Mouse (Mus musculus): ENCODE measurements around the gene Ccdc88c.

Ccdc88c gene

GRCm38 (mm10) chr12:101028954-101029731, at the start of gene Ccdc88c:
Ccdc88c (minus strand) TSS chr12:101029056.
- peak; percentile 92 to 96 for DNase-seq (ENCODE audit: low spot score in 2 of 2)

- no peak for DNase-seq (ENCODE audit: low spot score in 2 of 2)
Observed at GRCm38 (mm10) chr12:101077955-101078354, 49.1 kb upstream of the Ccdc88c start.

GRCm38 (mm10) chr12:101075433-101075832, 46.6 kb upstream of the Ccdc88c start:
- DNase-seq (ENCODE audit: low spot score in 2 of 2) = no peak

GRCm38 (mm10) chr12:101074821-101075429, 46.1 kb upstream of the Ccdc88c start:
- DNase-seq (ENCODE audit: low spot score in 2 of 2) = no peak

GRCm38 (mm10) chr12:101069813-101070212, 41.0 kb upstream of the Ccdc88c start:
- DNase-seq (ENCODE audit: low spot score in 2 of 2) = no peak

GRCm38 (mm10) chr12:101066329-101066728, 37.5 kb upstream of the Ccdc88c start:
- DNase-seq (ENCODE audit: low spot score in 2 of 2) = no peak

GRCm38 (mm10) chr12:101039956-101040355, 11.1 kb upstream of the Ccdc88c start:
- DNase-seq (ENCODE audit: low spot score in 2 of 2) = no peak

- peak; percentile 38 to 76 for DNase-seq (ENCODE audit: low spot score in 2 of 2)
Observed at GRCm38 (mm10) chr12:101028247-101028953, 456 bp downstream of the Ccdc88c start.

GRCm38 (mm10) chr12:101027451-101028246, 1.2 kb downstream of the Ccdc88c start:
- DNase-seq (ENCODE audit: low spot score in 2 of 2) = peak; percentile 48 to 78

- DNase-seq (ENCODE audit: low spot score in 2 of 2) = peak in 1 of 2 experiments; percentile 64
Observed at GRCm38 (mm10) chr12:101026946-101027345, 1.9 kb downstream of the Ccdc88c start.

GRCm38 (mm10) chr12:101026518-101026917, 2.3 kb downstream of the Ccdc88c start:
- DNase-seq (ENCODE audit: low spot score in 2 of 2) = peak; percentile 30 to 68

GRCm38 (mm10) chr12:101026025-101026424, 2.8 kb downstream of the Ccdc88c start:
- DNase-seq (ENCODE audit: low spot score in 2 of 2) = peak in 1 of 2 experiments; percentile 51

GRCm38 (mm10) chr12:101025379-101025778, 3.5 kb downstream of the Ccdc88c start:
- DNase-seq (ENCODE audit: low spot score in 2 of 2) = peak; percentile 63 to 73

- DNase-seq (ENCODE audit: low spot score in 2 of 2) = peak in 1 of 2 experiments; percentile 58
Observed at GRCm38 (mm10) chr12:101024824-101025223, 4.0 kb downstream of the Ccdc88c start.

- DNase-seq (ENCODE audit: low spot score in 2 of 2) = peak in 1 of 2 experiments; percentile 52
Observed at GRCm38 (mm10) chr12:101023143-101023542, 5.7 kb downstream of the Ccdc88c start.

GRCm38 (mm10) chr12:101022353-101022752, 6.5 kb downstream of the Ccdc88c start:
- DNase-seq (ENCODE audit: low spot score in 2 of 2) = peak in 1 of 2 experiments; percentile 58

GRCm38 (mm10) chr12:101021484-101022226, 7.2 kb downstream of the Ccdc88c start:
- peak in 1 of 2 experiments; percentile 59 for DNase-seq (ENCODE audit: low spot score in 2 of 2)

GRCm38 (mm10) chr12:101020210-101021015, 8.4 kb downstream of the Ccdc88c start:
- peak; percentile 23 to 63 for DNase-seq (ENCODE audit: low spot score in 2 of 2)

- DNase-seq (ENCODE audit: low spot score in 2 of 2) = no peak
Observed at GRCm38 (mm10) chr12:101019443-101019842, 9.4 kb downstream of the Ccdc88c start.

GRCm38 (mm10) chr12:101019031-101019430, 9.8 kb downstream of the Ccdc88c start:
- no peak for DNase-seq (ENCODE audit: low spot score in 2 of 2)

Measured in spleen, postnatal 4 days (tissue).